Mouse (Mus musculus) spleen, adult 2 months (tissue): ENCODE measurements around the gene Bicra.

ENCODE experiments used
- CTCF ChIP-seq: fragments of 200-500 bp; IDR thresholded peaks from 2 replicates; pipeline ENCODE4 v1.5.1; 2011; ENCODE audit warnings: mild to moderate bottlenecking, inconsistent platforms; ENCODE audit not compliant: insufficient read depth, insufficient read length, insufficient replicate concordance; ENCODE audit errors: extremely low read depth
- POLR2A ChIP-seq: fragments of 200-500 bp; IDR thresholded peaks from 2 replicates; pipeline ENCODE4 v1.6.1; 2011; ENCODE audit warnings: low read depth, low read length, inconsistent platforms

DNA sequence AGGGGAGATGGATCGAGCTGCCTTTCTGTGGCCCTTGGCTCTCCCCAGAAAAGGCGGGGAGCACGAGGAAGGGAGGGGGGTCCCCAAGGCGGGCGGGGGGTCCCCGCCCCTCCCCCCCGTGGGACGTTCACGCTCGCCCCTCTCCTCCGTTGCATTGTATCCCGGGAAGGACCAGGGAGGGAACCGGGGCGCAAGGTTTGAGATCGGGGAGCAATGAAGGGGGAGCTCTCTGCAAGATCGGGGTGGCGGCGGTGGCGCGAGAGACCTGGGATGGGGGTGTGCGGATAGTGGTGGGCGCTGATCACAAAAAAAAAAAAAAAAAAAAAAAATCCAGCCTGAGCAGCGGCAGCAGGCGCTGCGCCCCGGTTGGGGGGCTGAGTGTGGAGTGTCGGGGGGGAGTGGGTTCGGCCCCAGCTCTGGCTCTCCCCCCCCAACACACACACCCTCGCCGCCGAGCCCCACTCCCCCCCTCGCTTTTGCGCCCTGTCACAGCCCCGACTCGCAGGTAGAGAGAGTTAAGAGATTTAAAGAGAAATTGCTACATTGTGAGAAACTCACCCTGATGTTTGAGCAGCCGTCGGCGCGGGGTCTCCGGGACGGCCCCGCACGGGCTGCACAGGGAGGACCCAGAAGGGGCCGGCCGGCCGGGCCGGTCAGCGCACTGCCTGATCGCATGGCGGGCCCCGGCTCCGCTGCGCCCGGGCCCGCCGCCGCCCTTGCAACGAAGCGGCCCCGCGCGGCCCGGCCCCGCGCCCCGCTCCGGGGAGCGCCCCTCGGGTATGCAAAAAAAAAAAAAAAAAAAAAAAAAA is at the start of gene Bicra:
- TF ChIP-seq CTCF = no peak
- TF ChIP-seq POLR2A = peak; percentile 69
